Mouse (Mus musculus): ENCODE measurements at regions not wholly inside any gene's neighbourhood (a gene's known extent, or its start where the extent isn't known, plus 50 kb on each side); places are given as distances from the start of the nearest gene placed in this dataset.

GRCm38 (mm10) chr13:73034065-73034831 is 226.0 kb upstream of the Irx4 start:
- TF ChIP-seq CTCF (IDR thresholded peaks at IDR 0.05; ENCODE audit: borderline replicate concordance, insufficient read depth, low read length) (no peak), POLR2A (IDR thresholded peaks at IDR 0.05; ENCODE audit: low read depth, low read length) (no peak)
